Mouse (Mus musculus): ENCODE measurements around the gene Fbln2.

Gene Fbln2

DNA sequence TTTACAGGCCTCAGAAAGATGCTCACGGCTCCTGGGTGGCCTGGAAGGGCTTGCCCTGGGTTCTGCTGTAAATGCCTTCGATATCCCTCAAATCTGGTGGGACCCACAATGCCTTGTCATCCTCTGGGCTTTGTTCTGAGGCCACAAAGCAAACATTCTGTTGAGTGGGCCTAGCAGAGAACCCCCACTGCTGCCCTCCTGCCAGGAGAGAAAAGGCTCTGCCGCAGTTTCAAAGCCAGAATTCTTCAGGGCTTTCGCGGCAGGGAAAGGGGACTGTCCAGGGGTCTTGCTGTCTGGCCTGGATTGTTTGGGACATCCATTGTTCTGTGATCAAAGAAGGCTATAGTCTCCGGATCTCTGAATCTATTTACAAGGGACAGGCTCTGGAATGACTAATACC, 33.1 kb downstream of the Fbln2 start:
- Histone ChIP-seq H3K4me3 (replicated peaks; ENCODE audit: low read length) (no peak overlapping the region), H3K36me3 (ENCODE audit: insufficient read depth, low read length) (no peaks in the 10 kb centered on the region), H3K9me3 (ENCODE audit: low read length) (no peaks in the 10 kb centered on the region), H3K27me3 (ENCODE audit: insufficient read depth, low read length) (peaks cover 7% of the 10 kb centered on the region), H3K4me1 (replicated peaks; ENCODE audit: low read depth, low read length) (no peaks in the 10 kb centered on the region)
- TF ChIP-seq CTCF (conservative IDR thresholded peaks at IDR 0.05; ENCODE audit: low read length) (no peak), POU5F1 (IDR thresholded peaks at IDR 0.05; ENCODE audit: borderline replicate concordance, low read length) (no peak), NANOG (IDR thresholded peaks at IDR 0.05; ENCODE audit: borderline replicate concordance, low read length) (no peak)

DNA sequence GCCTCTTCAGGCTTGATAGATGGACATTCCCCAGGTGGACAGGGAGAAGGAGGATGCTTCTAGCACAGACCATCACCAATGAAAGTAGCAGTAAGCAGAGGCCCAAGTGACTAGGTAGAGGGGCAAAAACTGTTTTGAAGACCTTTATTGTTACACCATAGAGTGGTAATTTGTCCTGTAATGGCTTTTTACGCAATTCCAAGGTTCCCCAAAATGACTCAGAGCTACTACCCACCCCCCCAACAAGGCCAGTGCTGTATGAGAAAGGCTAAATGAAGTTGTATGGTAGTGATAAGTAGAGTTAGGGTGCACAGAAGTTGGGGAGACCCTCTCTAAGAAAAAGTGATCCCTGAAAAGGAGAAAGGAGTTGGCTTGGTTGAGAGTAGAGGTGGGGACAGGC, 35.1 kb downstream of the Fbln2 start:
- no peak overlapping the region for H3K4me3 ChIP-seq (replicated peaks; ENCODE audit: low read length)
- H3K27me3 ChIP-seq (ENCODE audit: insufficient read depth, low read length) = peaks cover 7% of the 10 kb centered on the region
- H3K4me1 ChIP-seq (replicated peaks; ENCODE audit: low read depth, low read length) = no peaks in the 10 kb centered on the region
- no peaks in the 10 kb centered on the region for H3K36me3 ChIP-seq (ENCODE audit: insufficient read depth, low read length)
- no peaks in the 10 kb centered on the region for H3K9me3 ChIP-seq (ENCODE audit: low read length)
- TF ChIP-seq POU5F1 (IDR thresholded peaks at IDR 0.05; ENCODE audit: borderline replicate concordance, low read length) (no peak), NANOG (IDR thresholded peaks at IDR 0.05; ENCODE audit: borderline replicate concordance, low read length) (no peak), CTCF (conservative IDR thresholded peaks at IDR 0.05; ENCODE audit: low read length) (no peak)

DNA sequence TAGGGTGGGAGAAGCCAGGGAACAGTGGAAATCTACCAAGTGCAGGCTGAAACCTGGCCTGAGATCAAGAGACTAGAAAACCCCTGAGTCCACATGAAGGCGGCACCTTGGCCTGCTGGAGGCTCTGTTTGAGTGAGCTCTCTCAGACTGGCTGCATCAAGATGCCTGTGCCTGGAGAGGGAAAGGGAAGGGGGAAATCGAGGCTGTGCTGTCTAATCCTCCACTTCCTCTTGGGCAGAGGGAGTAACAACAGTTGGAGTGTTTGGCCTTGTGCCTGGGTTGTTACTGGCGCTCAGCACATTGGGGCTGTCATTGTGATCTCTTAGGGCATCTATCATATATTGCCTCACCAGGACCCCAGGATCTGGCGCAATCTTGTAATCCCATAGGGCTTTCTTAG, 36.4 kb downstream of the Fbln2 start:
- H3K9me3 ChIP-seq (ENCODE audit: low read length) = no peaks in the 10 kb centered on the region
- no peak overlapping the region for H3K4me3 ChIP-seq (replicated peaks; ENCODE audit: low read length)
- peaks cover 7% of the 10 kb centered on the region for H3K27me3 ChIP-seq (ENCODE audit: insufficient read depth, low read length)
- TF ChIP-seq CTCF (conservative IDR thresholded peaks at IDR 0.05; ENCODE audit: low read length) (no peak), POU5F1 (IDR thresholded peaks at IDR 0.05; ENCODE audit: borderline replicate concordance, low read length) (no peak), NANOG (IDR thresholded peaks at IDR 0.05; ENCODE audit: borderline replicate concordance, low read length) (no peak)
- H3K4me1 ChIP-seq (replicated peaks; ENCODE audit: low read depth, low read length) = no peaks in the 10 kb centered on the region
- H3K36me3 ChIP-seq (ENCODE audit: insufficient read depth, low read length) = no peaks in the 10 kb centered on the region

DNA sequence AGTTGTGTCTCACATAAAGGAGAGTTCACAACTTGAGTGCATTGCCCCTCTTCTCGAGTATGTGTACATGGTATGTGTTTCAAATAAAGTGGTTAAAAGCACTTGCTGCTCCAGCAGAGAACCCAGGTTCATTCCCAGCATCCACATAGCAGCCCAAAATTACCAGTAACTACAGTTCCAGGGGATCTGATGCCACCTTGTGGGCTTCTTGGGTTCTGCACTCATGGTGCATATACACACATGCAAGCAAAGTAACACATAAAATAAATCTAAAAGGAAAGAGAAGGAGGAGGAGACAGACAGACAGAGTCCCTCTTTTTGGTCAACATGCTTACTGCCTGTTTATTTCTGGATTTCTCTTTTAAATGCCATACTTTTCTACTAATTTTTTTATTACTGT, 37.5 kb downstream of the Fbln2 start:
- peaks cover 7% of the 10 kb centered on the region for H3K27me3 ChIP-seq (ENCODE audit: insufficient read depth, low read length)
- TF ChIP-seq CTCF (conservative IDR thresholded peaks at IDR 0.05; ENCODE audit: low read length) (peak; percentile 66), NANOG (IDR thresholded peaks at IDR 0.05; ENCODE audit: borderline replicate concordance, low read length) (no peak)
- no peaks in the 10 kb centered on the region for H3K4me1 ChIP-seq (replicated peaks; ENCODE audit: low read depth, low read length)
- no peaks in the 10 kb centered on the region for H3K9me3 ChIP-seq (ENCODE audit: low read length)
- H3K36me3 ChIP-seq (ENCODE audit: insufficient read depth, low read length) = no peaks in the 10 kb centered on the region
- no peak overlapping the region for H3K4me3 ChIP-seq (replicated peaks; ENCODE audit: low read length)

DNA sequence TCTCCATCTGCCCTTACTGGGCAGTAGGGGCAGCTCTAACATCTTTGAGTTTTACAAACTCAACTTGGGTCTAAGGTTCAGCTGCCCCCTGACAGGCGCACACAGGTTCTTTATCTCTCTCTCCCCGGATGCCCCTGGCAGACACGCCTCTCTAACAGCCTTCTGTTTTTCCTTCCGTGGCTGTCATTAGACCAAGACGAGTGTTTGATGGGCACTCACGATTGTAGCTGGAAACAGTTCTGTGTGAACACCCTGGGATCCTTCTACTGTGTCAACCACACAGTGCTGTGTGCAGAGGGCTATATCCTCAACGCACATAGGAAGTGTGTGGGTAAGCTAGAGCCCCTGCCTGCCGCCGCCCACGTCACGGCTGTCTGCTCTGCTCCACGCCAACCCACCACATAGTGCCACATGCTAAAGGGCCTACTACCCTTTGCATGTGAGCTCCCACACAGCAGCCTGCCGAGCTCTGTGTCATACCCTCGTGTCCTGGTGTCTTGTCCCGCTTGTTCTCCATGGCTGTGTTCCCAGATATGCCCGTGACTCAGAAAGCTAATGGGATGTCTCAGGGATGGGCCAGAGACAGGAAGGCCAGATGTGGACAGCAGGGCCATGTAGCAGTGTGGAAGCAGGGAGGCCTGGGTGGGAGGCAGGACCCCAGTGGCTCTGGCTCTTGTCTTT, 47.3 kb downstream of the Fbln2 start:
- peaks cover 26% of the 10 kb centered on the region for H3K27me3 ChIP-seq (ENCODE audit: insufficient read depth, low read length)

DNA sequence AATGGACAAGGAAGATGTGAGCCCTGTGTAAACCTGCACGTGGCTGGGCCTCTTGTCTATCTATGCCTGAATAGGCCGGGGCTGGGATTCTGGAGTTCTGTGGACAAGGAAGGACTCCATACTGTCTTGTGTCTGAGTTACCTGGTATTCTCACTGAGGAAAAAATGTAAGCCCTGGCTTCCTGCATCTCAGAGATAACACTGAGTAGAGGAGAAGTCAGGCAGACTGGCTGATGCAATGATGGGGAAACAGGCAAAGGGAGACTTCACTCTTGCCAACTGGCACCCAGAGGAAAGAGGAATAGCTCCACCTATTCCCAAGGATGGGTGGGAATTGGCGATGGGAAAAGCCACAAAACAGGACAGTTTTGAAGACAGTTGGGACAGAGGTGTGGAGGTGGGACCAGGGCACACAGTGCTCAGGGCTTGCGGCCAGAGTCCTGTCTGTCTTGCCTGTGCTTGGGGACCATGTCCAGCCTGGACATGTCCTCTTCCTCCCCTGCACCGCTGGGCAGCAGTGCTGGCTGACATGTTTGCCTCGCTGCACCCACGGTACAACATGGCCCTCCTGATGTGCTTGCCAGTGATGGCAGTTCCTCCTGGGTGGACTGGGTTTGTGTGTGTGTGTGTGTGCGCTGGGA, 48.2 kb downstream of the Fbln2 start:
- Histone ChIP-seq H3K9me3 (ENCODE audit: low read length) (no peaks in the 10 kb centered on the region), H3K4me1 (replicated peaks; ENCODE audit: low read depth, low read length) (no peaks in the 10 kb centered on the region), H3K4me3 (replicated peaks; ENCODE audit: low read length) (no peak overlapping the region), H3K36me3 (ENCODE audit: insufficient read depth, low read length) (no peaks in the 10 kb centered on the region), H3K27me3 (ENCODE audit: insufficient read depth, low read length) (peaks cover 27% of the 10 kb centered on the region)
- TF ChIP-seq CTCF (conservative IDR thresholded peaks at IDR 0.05; ENCODE audit: low read length) = no peak

More for the DNA sequence above, 47.3 kb downstream of the Fbln2 start:
- TF ChIP-seq CTCF (conservative IDR thresholded peaks at IDR 0.05; ENCODE audit: low read length) = no peak
- TF ChIP-seq NANOG (IDR thresholded peaks at IDR 0.05; ENCODE audit: borderline replicate concordance, low read length) = no peak
- TF ChIP-seq POU5F1 (IDR thresholded peaks at IDR 0.05; ENCODE audit: borderline replicate concordance, low read length) = no peak
- H3K36me3 ChIP-seq (ENCODE audit: insufficient read depth, low read length) = no peaks in the 10 kb centered on the region
- no peaks in the 10 kb centered on the region for H3K9me3 ChIP-seq (ENCODE audit: low read length)
- no peak overlapping the region for H3K4me3 ChIP-seq (replicated peaks; ENCODE audit: low read length)
- no peaks in the 10 kb centered on the region for H3K4me1 ChIP-seq (replicated peaks; ENCODE audit: low read depth, low read length)

DNA sequence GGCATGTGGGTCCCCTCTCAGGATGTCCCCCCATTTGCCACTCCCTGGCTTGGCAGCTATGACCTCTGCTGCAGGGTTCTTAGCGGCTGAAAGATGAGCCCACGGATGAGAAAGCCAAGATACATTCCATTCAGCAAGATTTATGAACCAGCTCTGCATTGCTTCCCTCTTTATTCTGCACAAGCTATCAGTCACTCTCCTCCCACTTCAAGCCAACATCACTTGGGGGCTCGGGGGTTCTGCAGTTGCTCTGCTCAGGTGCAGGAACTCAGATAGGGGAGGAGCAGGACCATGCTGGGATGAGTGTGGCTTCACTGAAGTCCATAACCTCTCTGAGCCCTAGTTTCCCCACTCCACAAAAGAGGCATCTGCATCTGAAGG, 48.7 kb downstream of the Fbln2 start:
- Histone ChIP-seq H3K4me1 (replicated peaks; ENCODE audit: low read depth, low read length) (no peaks in the 10 kb centered on the region), H3K4me3 (replicated peaks; ENCODE audit: low read length) (no peak overlapping the region), H3K27me3 (ENCODE audit: insufficient read depth, low read length) (peaks cover 29% of the 10 kb centered on the region), H3K9me3 (ENCODE audit: low read length) (no peaks in the 10 kb centered on the region), H3K36me3 (ENCODE audit: insufficient read depth, low read length) (no peaks in the 10 kb centered on the region)
- TF ChIP-seq POU5F1 (IDR thresholded peaks at IDR 0.05; ENCODE audit: borderline replicate concordance, low read length) (no peak), NANOG (IDR thresholded peaks at IDR 0.05; ENCODE audit: borderline replicate concordance, low read length) (no peak), CTCF (conservative IDR thresholded peaks at IDR 0.05; ENCODE audit: low read length) (no peak)

DNA sequence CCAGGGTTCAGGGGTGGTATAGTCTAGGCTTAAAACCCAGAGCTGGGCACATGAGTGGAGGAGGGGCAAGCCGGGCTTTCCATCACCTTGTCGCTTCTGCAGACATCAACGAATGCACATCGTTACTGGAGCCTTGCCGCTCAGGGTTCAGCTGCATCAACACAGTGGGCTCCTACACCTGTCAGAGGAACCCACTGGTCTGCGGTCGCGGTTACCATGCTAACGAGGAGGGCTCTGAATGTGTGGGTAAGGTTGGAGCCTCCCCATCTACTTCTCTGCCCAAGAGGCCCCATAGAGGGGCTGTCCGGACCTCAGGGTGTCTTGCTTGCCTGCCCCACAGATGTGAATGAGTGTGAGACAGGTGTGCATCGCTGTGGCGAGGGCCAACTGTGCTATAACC, 53.4 kb downstream of the Fbln2 start:
- H3K4me1 ChIP-seq (replicated peaks; ENCODE audit: low read depth, low read length) = no peaks in the 10 kb centered on the region
- H3K9me3 ChIP-seq (ENCODE audit: low read length) = no peaks in the 10 kb centered on the region
- TF ChIP-seq NANOG (IDR thresholded peaks at IDR 0.05; ENCODE audit: borderline replicate concordance, low read length) = no peak
- no peak for TF ChIP-seq CTCF (conservative IDR thresholded peaks at IDR 0.05; ENCODE audit: low read length)
- no peak for TF ChIP-seq POU5F1 (IDR thresholded peaks at IDR 0.05; ENCODE audit: borderline replicate concordance, low read length)
- H3K36me3 ChIP-seq (ENCODE audit: insufficient read depth, low read length) = no peaks in the 10 kb centered on the region
- peaks cover 23% of the 10 kb centered on the region for H3K27me3 ChIP-seq (ENCODE audit: insufficient read depth, low read length)
- no peak overlapping the region for H3K4me3 ChIP-seq (replicated peaks; ENCODE audit: low read length)

DNA sequence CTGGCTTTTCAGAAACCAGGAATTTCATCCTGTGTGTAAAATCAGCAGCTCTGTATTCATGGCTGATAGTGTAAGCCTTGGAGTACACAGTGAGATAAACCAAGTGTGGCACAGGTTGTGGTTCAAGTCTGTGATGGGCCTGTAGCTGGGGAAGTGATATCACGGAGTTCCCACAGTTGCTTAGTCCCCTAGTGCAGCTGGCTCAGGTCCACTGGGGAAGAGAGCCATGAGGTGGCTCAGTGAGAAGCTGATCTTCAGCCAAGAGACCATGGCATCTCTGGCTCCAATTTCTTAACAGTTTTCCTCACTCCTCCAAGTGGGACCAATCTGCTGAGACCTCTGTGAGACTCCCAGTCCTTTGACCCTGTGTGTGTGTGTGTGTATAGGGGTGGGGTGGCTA, 54.4 kb downstream of the Fbln2 start:
- Histone ChIP-seq H3K4me1 (replicated peaks; ENCODE audit: low read depth, low read length) (peaks cover 5% of the 10 kb centered on the region), H3K27me3 (ENCODE audit: insufficient read depth, low read length) (peaks cover 22% of the 10 kb centered on the region), H3K36me3 (ENCODE audit: insufficient read depth, low read length) (no peaks in the 10 kb centered on the region), H3K9me3 (ENCODE audit: low read length) (no peaks in the 10 kb centered on the region), H3K4me3 (replicated peaks; ENCODE audit: low read length) (no peak overlapping the region)
- TF ChIP-seq CTCF (conservative IDR thresholded peaks at IDR 0.05; ENCODE audit: low read length) = no peak
- TF ChIP-seq NANOG (IDR thresholded peaks at IDR 0.05; ENCODE audit: borderline replicate concordance, low read length) = no peak
- TF ChIP-seq POU5F1 (IDR thresholded peaks at IDR 0.05; ENCODE audit: borderline replicate concordance, low read length) = no peak

All from E14TG2a.4 (cell line).